Mouse (Mus musculus) testis, adult 2 months (tissue): ENCODE results near the gene Gm4707. TPM values are rescaled to one million over a fixed set of nuclear protein-coding genes. Genes with fewer than 3 reads are reported as not detected.
"Not testable (repeated sequence)": the region's sequence is repeated elsewhere in the genome, so short reads cannot be mapped to it uniquely, and the experiment has no call there.

Source experiments
- H3K27ac ChIP-seq: fragments of 200-500 bp; 2 replicates; pipeline ENCODE4 v1.5.1; 2012; ENCODE audit warnings: low read depth, low read length; ENCODE audit not compliant: control insufficient read depth, insufficient read depth
- H3K27me3 ChIP-seq: fragments of 200-500 bp; 2 replicates; pipeline ENCODE4 v1.6.1; 2012; ENCODE audit warnings: mild to moderate bottlenecking, low read length, moderate library complexity; ENCODE audit not compliant: control insufficient read depth, insufficient read depth
- H3K36me3 ChIP-seq: fragments of 200-500 bp; 2 replicates; pipeline ENCODE4 v1.6.1; 2012; ENCODE audit warnings: mild to moderate bottlenecking, low read length; ENCODE audit not compliant: control insufficient read depth, insufficient read depth
- H3K4me1 ChIP-seq: fragments of 200-500 bp; 2 replicates; pipeline ENCODE4 v1.6.1; 2012; ENCODE audit warnings: low read length; ENCODE audit not compliant: control insufficient read depth, insufficient read depth
- H3K4me3 ChIP-seq: fragments of 200-500 bp; 2 replicates; pipeline ENCODE4 v1.5.1; 2012; ENCODE audit warnings: low read depth, mild to moderate bottlenecking, low read length, moderate library complexity, mixed read lengths; ENCODE audit not compliant: control insufficient read depth
- CTCF ChIP-seq: fragments of 200-500 bp; IDR thresholded peaks from 2 replicates; pipeline ENCODE4 v1.5.1; 2012; ENCODE audit warnings: low read depth, mild to moderate bottlenecking, inconsistent platforms, low read length, moderate library complexity; ENCODE audit not compliant: control insufficient read depth, insufficient read depth, insufficient replicate concordance
- POLR2A ChIP-seq: fragments of 200-500 bp; IDR thresholded peaks from 2 replicates; pipeline ENCODE4 v1.6.1; 2012; ENCODE audit warnings: low read depth, mild to moderate bottlenecking, inconsistent platforms, low read length, moderate library complexity; ENCODE audit not compliant: control insufficient read depth
- polyA plus RNA-seq: library from polyadenylated mRNA; depleted of rRNA; stranded (reverse); fragments of >200 nt; gene quantifications from 2 replicates; pipeline ENCODE4 v1.2.3, GENCODE M21; 2012

Gm4707 gene
- polyA plus RNA-seq, 1 experiment = 0.11 TPM

DNA sequence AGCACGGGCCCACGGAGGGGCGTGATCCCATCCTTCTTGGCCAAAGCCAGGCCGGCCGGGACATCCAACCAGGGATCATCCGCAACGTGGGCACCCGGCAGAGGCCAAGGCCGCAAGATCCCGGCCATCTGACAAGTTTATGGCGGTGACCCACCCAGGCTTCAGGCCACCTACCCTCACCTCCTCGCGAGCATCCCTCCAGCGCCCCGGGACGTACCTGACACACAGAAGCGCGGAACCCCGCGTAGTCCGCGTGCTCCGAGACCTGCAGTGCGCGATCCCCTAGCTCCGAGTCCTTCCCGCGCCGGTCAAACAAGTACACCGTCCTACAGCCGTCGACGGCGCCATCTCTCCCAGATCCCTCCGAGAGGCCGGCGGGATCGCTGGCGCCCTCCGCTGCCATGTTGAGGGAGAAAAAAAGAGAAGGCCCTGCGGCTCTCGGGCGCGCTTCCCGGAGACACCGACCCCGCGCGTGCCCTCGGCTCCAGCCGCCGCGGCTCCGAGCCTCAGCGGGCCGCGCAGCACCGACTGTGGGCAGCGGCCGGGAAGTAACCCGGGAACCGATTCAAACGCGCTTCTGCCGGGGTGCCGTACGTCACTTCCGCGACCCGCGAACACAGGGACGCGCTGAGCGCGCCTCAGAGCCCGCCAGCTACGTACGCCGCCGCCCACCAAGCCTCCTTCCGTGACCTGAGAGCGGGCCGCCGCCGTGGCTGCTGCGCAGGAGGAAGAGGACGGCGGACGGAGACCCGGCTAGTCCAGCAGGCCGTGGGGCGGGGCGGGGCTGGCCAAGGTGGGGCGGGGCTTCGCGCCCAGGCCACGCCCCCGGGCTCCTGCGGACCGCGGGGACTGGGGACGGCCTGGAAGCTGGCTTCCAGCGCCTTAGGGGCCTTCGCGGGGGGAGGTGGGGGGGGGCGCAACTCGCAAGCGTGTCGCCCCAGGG, 15.3 kb upstream of the Gm4707 start, which contains the start of gene Smchd1:
Gene Smchd1, minus strand, starts transcription at position 582 of the 943 bp plus-strand sequence.
- TF ChIP-seq POLR2A = peak; percentile 54
- TF ChIP-seq CTCF = no peak
- H3K27me3 ChIP-seq = no peaks in the 10 kb centered on the region
- no peaks in the 10 kb centered on the region for H3K36me3 ChIP-seq
- peaks cover 6% of the 10 kb centered on the region for H3K4me1 ChIP-seq
- H3K4me3 ChIP-seq = peak within 1 kb of the TSS; percentile 94
- peak within 1 kb of the TSS; percentile 89 for H3K27ac ChIP-seq

DNA sequence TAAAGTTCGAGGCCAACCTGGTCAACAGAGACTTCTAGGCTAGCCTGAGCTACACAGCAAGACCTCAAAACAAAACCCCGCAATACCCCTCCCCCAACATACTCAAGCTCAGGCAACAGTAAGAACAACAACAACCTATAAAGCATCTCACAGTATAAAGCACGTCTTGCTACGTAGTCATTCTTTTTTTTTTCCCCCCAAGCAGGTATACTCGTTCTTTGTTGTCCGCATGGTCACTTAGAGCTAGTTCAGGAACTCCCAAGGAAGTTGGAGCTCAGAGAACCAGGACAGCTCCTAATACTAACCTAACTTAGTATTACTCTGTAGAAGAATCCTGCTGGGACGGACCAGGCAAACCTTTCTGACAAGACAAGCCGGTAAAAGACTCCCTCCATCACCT, 14.4 kb upstream of the Gm4707 start:
- Histone ChIP-seq H3K4me3 (peak overlapping the region; percentile 94), H3K36me3 (no peaks in the 10 kb centered on the region), H3K27ac (no peak overlapping the region), H3K4me1 (peaks cover 6% of the 10 kb centered on the region), H3K27me3 (no peaks in the 10 kb centered on the region)
- TF ChIP-seq CTCF = no peak
- no peak for TF ChIP-seq POLR2A

DNA sequence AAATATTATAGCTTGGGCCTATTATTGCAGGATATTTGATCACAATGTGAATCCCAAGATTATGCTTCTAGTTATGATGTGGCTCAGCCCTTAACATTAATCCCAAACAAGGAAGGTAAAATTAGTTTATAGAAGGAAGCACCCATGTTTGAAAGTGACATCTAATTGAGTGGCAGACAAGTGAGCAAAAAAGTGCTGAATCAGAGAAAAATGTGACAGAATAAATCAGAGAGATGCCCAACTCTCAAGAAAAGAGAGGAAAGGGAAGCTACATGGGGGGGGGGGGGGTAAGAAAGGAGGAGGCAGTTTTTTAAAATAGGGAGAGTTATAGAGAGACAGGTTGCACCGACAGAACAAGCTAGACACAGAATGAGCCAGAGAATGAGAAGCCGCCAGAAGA, 11.5 kb upstream of the Gm4707 start:
- TF ChIP-seq POLR2A = no peak
- TF ChIP-seq CTCF = no peak
- no peaks in the 10 kb centered on the region for H3K27me3 ChIP-seq
- no peak overlapping the region for H3K4me3 ChIP-seq
- H3K27ac ChIP-seq = no peak overlapping the region
- peaks cover 6% of the 10 kb centered on the region for H3K4me1 ChIP-seq
- no peaks in the 10 kb centered on the region for H3K36me3 ChIP-seq

DNA sequence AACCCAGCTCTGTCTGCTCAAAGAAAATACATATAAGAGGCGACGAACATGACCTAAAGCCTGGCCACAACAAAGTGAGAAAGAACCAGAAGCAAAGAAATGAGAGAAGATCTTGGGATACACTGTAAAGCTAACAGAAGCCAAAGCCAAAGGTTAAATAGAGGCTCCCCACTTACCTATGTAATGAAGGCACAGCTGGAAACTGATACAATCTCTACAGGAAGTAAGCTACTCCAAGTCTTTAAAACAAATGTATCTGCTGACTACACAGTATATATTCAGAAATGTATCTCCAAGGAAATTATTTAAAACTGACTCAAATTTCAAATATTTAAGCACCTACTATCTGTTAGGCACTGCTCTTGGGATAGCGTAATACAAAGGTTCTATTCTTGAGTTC, 594 bp upstream of the Gm4707 start:
- TF ChIP-seq POLR2A (no peak), CTCF (no peak)
- H3K36me3 ChIP-seq = no peaks in the 10 kb centered on the region
- H3K27me3 ChIP-seq = no peaks in the 10 kb centered on the region

DNA sequence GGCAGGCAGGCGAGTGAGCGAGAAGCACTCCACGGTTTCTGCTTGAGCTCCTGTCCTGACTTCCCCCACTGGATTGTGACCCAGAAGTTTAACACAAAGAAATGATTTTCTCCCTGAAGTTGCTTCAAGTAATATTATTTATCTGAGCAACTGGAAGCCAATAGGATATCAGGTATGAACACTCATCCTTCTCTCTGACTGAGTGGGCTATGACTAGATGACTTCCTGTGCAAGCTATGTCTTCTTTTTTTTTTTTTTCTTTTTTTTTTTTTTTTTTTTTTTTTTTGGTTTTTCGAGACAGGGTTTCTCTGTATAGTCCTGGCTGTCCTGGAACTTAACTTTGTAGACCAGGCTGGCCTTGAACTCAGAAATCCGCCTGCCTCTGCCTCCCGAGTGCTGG, 2.4 kb downstream of the Gm4707 start:
- not testable (repeated sequence) for H3K27ac ChIP-seq, H3K4me3 ChIP-seq, H3K4me1 ChIP-seq, H3K36me3 ChIP-seq, H3K27me3 ChIP-seq

More for the DNA sequence above, 594 bp upstream of the Gm4707 start:
- H3K27ac ChIP-seq = no peak overlapping the region
- H3K4me1 ChIP-seq = no peaks in the 10 kb centered on the region
- H3K4me3 ChIP-seq = no peak overlapping the region

DNA sequence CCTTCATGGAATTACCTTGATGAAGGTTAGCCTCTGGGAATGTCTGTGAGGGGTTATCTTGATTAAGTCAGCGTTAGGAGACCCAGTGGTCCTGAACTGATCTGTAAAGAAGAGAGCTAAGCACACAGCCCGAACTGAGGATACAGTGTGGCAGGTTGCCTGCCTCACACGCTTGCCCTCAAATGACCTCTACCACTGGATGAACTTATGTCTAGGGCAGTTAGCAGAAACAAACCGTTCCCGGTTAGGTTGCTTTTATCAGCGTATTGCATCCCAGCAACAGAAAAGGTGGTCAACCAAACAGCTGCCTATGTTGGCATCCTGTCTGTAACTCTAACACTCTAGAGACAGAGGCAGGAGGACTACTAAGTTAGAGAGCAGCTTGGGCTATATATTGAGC, 14.5 kb downstream of the Gm4707 start:
- Histone ChIP-seq H3K4me1 (no peaks in the 10 kb centered on the region), H3K36me3 (peaks cover 1% of the 10 kb centered on the region), H3K4me3 (no peak overlapping the region), H3K27me3 (no peaks in the 10 kb centered on the region), H3K27ac (no peak overlapping the region)
- TF ChIP-seq CTCF (no peak), POLR2A (no peak)

DNA sequence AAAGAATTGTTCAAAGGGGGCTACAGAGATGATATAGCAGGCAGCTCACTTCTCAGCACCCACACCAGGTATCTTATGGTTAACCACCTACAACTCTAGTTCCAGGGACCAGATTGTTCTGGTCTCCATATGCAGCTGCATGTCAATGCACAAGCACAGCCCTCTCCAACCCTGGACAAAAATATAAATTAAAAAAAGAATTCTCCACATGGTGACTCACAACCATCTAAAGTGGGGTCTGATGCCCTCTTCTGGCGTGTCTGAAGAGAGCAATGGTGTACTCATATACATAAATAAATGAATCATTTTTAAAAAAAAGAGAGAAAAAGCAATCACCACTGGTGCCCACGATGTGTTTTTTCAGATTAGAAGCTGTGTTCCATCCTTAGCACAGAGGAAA, 15.0 kb downstream of the Gm4707 start:
- Histone ChIP-seq H3K4me1 (no peaks in the 10 kb centered on the region), H3K27me3 (no peaks in the 10 kb centered on the region), H3K36me3 (peaks cover 1% of the 10 kb centered on the region), H3K27ac (no peak overlapping the region), H3K4me3 (no peak overlapping the region)
- TF ChIP-seq POLR2A (no peak), CTCF (no peak)
